Mouse (Mus musculus) spleen, adult 18-20 months (tissue): Measurements from ENCODE around the gene Gm16223.

Source experiments
- DNase-seq, 2 experiments: peaks; one replicate each; pipeline ENCODE4 v3.0.0; 2022; ENCODE audit warnings: mixed read lengths in 2 of 2

The Gm16223 gene

GRCm38 (mm10) chr5:42224840-42225239 lies 157.1 kb downstream of the Gm16223 start:
- DNase-seq: no peak

GRCm38 (mm10) chr5:42228631-42229030 lies 160.9 kb downstream of the Gm16223 start:
- no peak for DNase-seq

- DNase-seq: no peak
These were observed 171.5 kb downstream of the Gm16223 start for GRCm38 (mm10) chr5:42239291-42239690.

- DNase-seq: no peak
These were observed 172.0 kb downstream of the Gm16223 start for GRCm38 (mm10) chr5:42239806-42240205.

GRCm38 (mm10) chr5:42250376-42250775 lies 182.6 kb downstream of the Gm16223 start:
- DNase-seq: no peak
